Mouse (Mus musculus) embryonic facial prominence, embryonic 15.5 days (tissue): ENCODE results near the gene Pld3. TPM values are rescaled to one million over a fixed set of nuclear protein-coding genes. Genes with fewer than 3 reads are reported as not detected.

Source experiments
- ATAC-seq: fragments of 200-750 bp; cut with Nextera tagmentation; 2 replicates; pipeline ENCODE4 v1.8.0; 2017; ENCODE audit warnings: low read depth, moderate TSS enrichment; ENCODE audit not compliant: insufficient number of reproducible peaks, low FRiP score, low TSS enrichment
- H3K27ac ChIP-seq: fragments of 300-500 bp; sonication (generic); replicated peaks from 2 replicates; pipeline ENCODE4 v1.5.1; 2015; ENCODE audit warnings: mild to moderate bottlenecking, inconsistent platforms
- H3K27me3 ChIP-seq: fragments of 300-500 bp; sonication (generic); 2 replicates; pipeline ENCODE4 v1.6.1; 2015; ENCODE audit warnings: inconsistent platforms
- H3K36me3 ChIP-seq: fragments of 300-500 bp; sonication (generic); 2 replicates; pipeline ENCODE4 v1.6.1; 2015; ENCODE audit warnings: mild to moderate bottlenecking, inconsistent platforms
- H3K4me1 ChIP-seq: fragments of 300-500 bp; sonication (generic); 2 replicates; pipeline ENCODE4 v1.6.1; 2015; ENCODE audit warnings: inconsistent platforms
- H3K4me2 ChIP-seq: fragments of 300-500 bp; sonication (generic); replicated peaks from 2 replicates; pipeline ENCODE4 v1.6.1; 2015; ENCODE audit warnings: mild to moderate bottlenecking, inconsistent platforms
- H3K4me3 ChIP-seq: fragments of 300-500 bp; sonication (generic); replicated peaks from 2 replicates; pipeline ENCODE4 v1.5.1; 2015; ENCODE audit warnings: mild to moderate bottlenecking, inconsistent platforms
- H3K9ac ChIP-seq: fragments of 300-500 bp; sonication (generic); 2 replicates; pipeline ENCODE4 v1.6.1; 2015; ENCODE audit warnings: inconsistent platforms
- H3K9me3 ChIP-seq: fragments of 300-500 bp; sonication (generic); replicated peaks from 2 replicates; pipeline ENCODE4 v1.6.1; 2016; ENCODE audit warnings: inconsistent platforms
- WGBS: fragments of 180-500 bp; shearing (Covaris S2); methylation state at CpG from one replicate; pipeline ENCODE4 v1.1.7; 2015; 5-methylcytosine and 5-hydroxymethylcytosine counted together
- polyA plus RNA-seq: library from polyadenylated mRNA; unstranded; fragments of >200 nt; fragmentation: Nextera tagmentation; extraction: Ambion mirVana; gene quantifications from 2 replicates; pipeline ENCODE4 v1.2.1, GENCODE M21; 2015

The Pld3 gene
- polyA plus RNA-seq, 1 experiment from 2014 or later: 121 TPM

DNA sequence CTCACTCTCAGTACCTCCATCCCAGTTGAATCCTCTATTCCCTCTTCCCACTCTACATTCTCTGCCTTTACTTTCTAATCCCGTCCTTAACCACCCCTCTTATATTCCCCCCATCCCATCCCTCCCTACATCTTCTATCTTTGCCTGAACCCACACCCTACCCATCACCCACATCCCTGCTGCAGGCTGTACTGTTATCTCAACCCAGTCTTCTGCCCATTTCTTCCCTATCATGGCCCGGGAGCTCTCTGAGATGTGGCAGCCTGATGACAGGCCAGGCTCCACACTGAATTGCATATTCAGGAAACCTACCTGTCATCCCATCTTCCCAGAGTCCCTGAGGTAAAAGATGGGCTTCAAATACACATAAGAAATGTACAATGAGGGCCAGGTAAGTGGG is 14.2 kb downstream of the Pld3 start:
- Histone ChIP-seq H3K4me3 (no peak overlapping the region), H3K27me3 (no peaks in the 10 kb centered on the region), H3K9ac (no peak overlapping the region), H3K4me2 (no peak overlapping the region), H3K9me3 (no peaks in the 10 kb centered on the region), H3K27ac (no peak overlapping the region), H3K4me1 (peaks cover 17% of the 10 kb centered on the region), H3K36me3 (peaks cover 57% of the 10 kb centered on the region)
- 87% methylated on average over 2 of the region's 2 CpGs for WGBS
- ATAC-seq: no peak

DNA sequence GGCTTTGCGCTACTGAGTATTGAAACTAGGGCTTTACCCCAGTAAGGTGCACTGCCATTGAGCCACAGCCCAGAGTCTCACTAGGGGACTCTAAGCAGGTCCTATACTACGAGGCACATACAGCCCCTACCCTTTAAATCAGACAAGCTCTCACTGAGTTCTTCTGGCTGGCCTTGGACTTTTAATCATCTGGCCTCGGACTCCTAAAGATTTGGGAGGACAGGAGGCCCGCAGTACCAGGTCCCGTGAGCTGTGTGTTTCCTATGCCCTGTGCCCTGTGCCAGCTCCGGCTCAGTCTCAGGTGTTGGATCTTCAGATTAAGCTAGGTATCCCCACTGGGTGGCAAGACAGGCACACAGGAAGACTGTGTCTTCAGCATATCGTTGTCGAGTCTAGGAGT is 15.0 kb downstream of the Pld3 start:
- Histone ChIP-seq H3K4me3 (no peak overlapping the region), H3K4me2 (no peak overlapping the region), H3K9me3 (no peaks in the 10 kb centered on the region), H3K4me1 (peaks cover 17% of the 10 kb centered on the region), H3K9ac (no peak overlapping the region), H3K27ac (no peak overlapping the region), H3K36me3 (peaks cover 63% of the 10 kb centered on the region), H3K27me3 (no peaks in the 10 kb centered on the region)
- WGBS: 91% methylated on average over 8 of the region's 8 CpGs
- ATAC-seq: no peak

DNA sequence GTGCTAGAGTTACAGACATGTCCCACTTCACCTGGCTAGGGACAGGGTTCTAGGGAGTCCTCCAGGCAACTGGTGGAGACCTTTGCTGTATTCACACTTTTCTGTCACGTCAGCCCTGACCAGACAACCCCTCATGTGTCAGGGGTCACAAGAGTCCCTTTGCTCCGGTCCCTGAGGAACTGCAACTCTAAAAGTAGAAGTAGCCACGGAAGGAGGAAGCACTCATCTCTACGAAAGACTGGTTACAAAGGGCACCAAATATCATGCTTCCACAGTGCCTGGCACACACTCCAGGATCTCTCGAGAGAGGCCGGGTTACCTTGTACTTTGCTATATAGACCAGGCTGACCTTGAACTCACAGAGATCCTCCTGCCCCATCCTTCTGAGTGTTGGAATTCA is 16.4 kb downstream of the Pld3 start:
- Histone ChIP-seq H3K36me3 (peaks cover 76% of the 10 kb centered on the region), H3K9ac (no peak overlapping the region), H3K4me2 (no peak overlapping the region), H3K4me3 (no peak overlapping the region), H3K9me3 (no peaks in the 10 kb centered on the region), H3K27me3 (no peaks in the 10 kb centered on the region), H3K27ac (no peak overlapping the region), H3K4me1 (peaks cover 9% of the 10 kb centered on the region)
- WGBS: 84% methylated on average over 6 of the region's 6 CpGs
- no peak for ATAC-seq

DNA sequence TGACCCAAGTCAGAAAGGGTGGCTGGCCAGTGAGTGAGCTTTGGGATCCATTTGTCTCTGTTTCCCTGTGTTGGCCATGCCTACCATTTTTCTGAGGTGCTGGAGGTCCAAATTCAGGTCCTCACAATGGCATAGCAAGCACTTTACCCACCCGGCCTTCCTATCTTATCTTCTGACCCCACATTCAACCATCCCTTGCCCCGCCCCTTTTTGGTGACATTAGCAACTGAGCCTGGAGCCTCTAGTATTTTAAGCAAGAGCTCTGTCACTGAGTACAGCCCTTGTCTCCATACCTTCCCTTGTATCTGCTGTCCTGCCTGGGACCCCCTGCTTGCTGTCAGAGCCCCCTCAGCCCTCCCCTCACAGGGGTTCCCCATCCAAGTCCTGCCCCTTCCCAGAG is 17.6 kb downstream of the Pld3 start:
- H3K9me3 ChIP-seq: no peaks in the 10 kb centered on the region
- no peak for ATAC-seq
- no peak overlapping the region for H3K27ac ChIP-seq
- H3K27me3 ChIP-seq: no peaks in the 10 kb centered on the region
- H3K4me1 ChIP-seq: no peaks in the 10 kb centered on the region
- no peak overlapping the region for H3K4me3 ChIP-seq
- 91% methylated on average over 2 of the region's 2 CpGs for WGBS
- no peak overlapping the region for H3K9ac ChIP-seq
- no peak overlapping the region for H3K4me2 ChIP-seq
- H3K36me3 ChIP-seq: peaks cover 81% of the 10 kb centered on the region

GRCm38 (mm10) chr7:27532480-27533050 is 20.5 kb downstream of the Pld3 start:
- peaks cover 60% of the 10 kb centered on the region for H3K36me3 ChIP-seq
- no peak for ATAC-seq
- 89% methylated on average over 9 of the region's 9 CpGs for WGBS

GRCm38 (mm10) chr7:27531707-27532106 is 21.3 kb downstream of the Pld3 start:
- Histone ChIP-seq H3K36me3 (peaks cover 52% of the 10 kb centered on the region), H3K27me3 (no peaks in the 10 kb centered on the region), H3K4me1 (no peaks in the 10 kb centered on the region), H3K4me2 (no peak overlapping the region), H3K9ac (no peak overlapping the region), H3K9me3 (no peaks in the 10 kb centered on the region), H3K4me3 (no peak overlapping the region), H3K27ac (no peak overlapping the region)
- ATAC-seq: no peak
- WGBS: 89% methylated on average over 10 of the region's 10 CpGs

More at GRCm38 (mm10) chr7:27532480-27533050, 20.5 kb downstream of the Pld3 start:
- H3K27me3 ChIP-seq: no peaks in the 10 kb centered on the region
- H3K9ac ChIP-seq: no peak overlapping the region
- no peak overlapping the region for H3K27ac ChIP-seq
- no peaks in the 10 kb centered on the region for H3K4me1 ChIP-seq
- H3K4me3 ChIP-seq: no peak overlapping the region
- no peaks in the 10 kb centered on the region for H3K9me3 ChIP-seq
- no peak overlapping the region for H3K4me2 ChIP-seq

- Histone ChIP-seq H3K4me2 (no peak overlapping the region), H3K27me3 (no peaks in the 10 kb centered on the region), H3K9ac (no peak overlapping the region), H3K9me3 (no peaks in the 10 kb centered on the region), H3K4me1 (peaks cover 4% of the 10 kb centered on the region), H3K36me3 (peaks cover 45% of the 10 kb centered on the region), H3K4me3 (no peak overlapping the region), H3K27ac (no peak overlapping the region)
- no peak for ATAC-seq
- 76% methylated on average over 3 of the region's 3 CpGs for WGBS
Measured at GRCm38 (mm10) chr7:27530937-27531336, 22.1 kb downstream of the Pld3 start.

- no peak for ATAC-seq
- H3K4me2 ChIP-seq: no peak overlapping the region
- no peaks in the 10 kb centered on the region for H3K9me3 ChIP-seq
- peaks cover 5% of the 10 kb centered on the region for H3K4me1 ChIP-seq
- peaks cover 30% of the 10 kb centered on the region for H3K36me3 ChIP-seq
- no peaks in the 10 kb centered on the region for H3K27me3 ChIP-seq
- no peak overlapping the region for H3K4me3 ChIP-seq
- H3K9ac ChIP-seq: no peak overlapping the region
- H3K27ac ChIP-seq: no peak overlapping the region
- WGBS: 75% methylated on average over 21 of the region's 21 CpGs
Measured at GRCm38 (mm10) chr7:27529070-27529469, 23.9 kb downstream of the Pld3 start.

GRCm38 (mm10) chr7:27526039-27526827 is 26.8 kb downstream of the Pld3 start:
- no peak for ATAC-seq
- no peaks in the 10 kb centered on the region for H3K9me3 ChIP-seq
- H3K4me3 ChIP-seq: no peak overlapping the region
- no peak overlapping the region for H3K4me2 ChIP-seq
- WGBS: 20% methylated on average over 10 of the region's 10 CpGs
- H3K27ac ChIP-seq: no peak overlapping the region
- H3K9ac ChIP-seq: no peak overlapping the region
- peaks cover 8% of the 10 kb centered on the region; the same call in 1 of the 2 replicates for H3K36me3 ChIP-seq
- H3K27me3 ChIP-seq: no peaks in the 10 kb centered on the region
- H3K4me1 ChIP-seq: peaks cover 5% of the 10 kb centered on the region

- H3K4me2 ChIP-seq: no peak overlapping the region
- no peaks in the 10 kb centered on the region for H3K9me3 ChIP-seq
- H3K36me3 ChIP-seq: no peaks in the 10 kb centered on the region
- WGBS: 95% methylated on average over 13 of the region's 13 CpGs
- H3K9ac ChIP-seq: no peak overlapping the region
- no peak for ATAC-seq
- H3K27ac ChIP-seq: no peak overlapping the region
- H3K4me1 ChIP-seq: peaks cover 5% of the 10 kb centered on the region
- no peak overlapping the region for H3K4me3 ChIP-seq
- H3K27me3 ChIP-seq: no peaks in the 10 kb centered on the region
Measured at GRCm38 (mm10) chr7:27523805-27524204, 29.2 kb downstream of the Pld3 start.

GRCm38 (mm10) chr7:27522967-27523366 is 30.1 kb downstream of the Pld3 start, which contains the start of gene Hipk4:
Hipk4 (plus strand) TSS chr7:27523267.
- Histone ChIP-seq H3K4me3 (no peak within 1 kb of the TSS), H3K9me3 (no peaks in the 10 kb centered on the region), H3K4me2 (no peak within 1 kb of the TSS), H3K36me3 (no peaks in the 10 kb centered on the region; the same call in 1 of the 2 replicates), H3K27me3 (no peaks in the 10 kb centered on the region), H3K27ac (no peak within 1 kb of the TSS), H3K9ac (no peak within 1 kb of the TSS), H3K4me1 (peaks cover 5% of the 10 kb centered on the region)
- 62% methylated on average over 5 of the region's 5 CpGs for WGBS
- no peak for ATAC-seq
